Mouse (Mus musculus): ENCODE results near the gene BC025920. TPM values are rescaled to one million over a fixed set of nuclear protein-coding genes. Genes with fewer than 3 reads are reported as not detected.
"Not testable (repeated sequence)": the region's sequence is repeated elsewhere in the genome, so short reads cannot be mapped to it uniquely, and the experiment has no call there.

Gene BC025920
- polyA plus RNA-seq, 1 experiment from 2014 or later, result 1.9 TPM

- H3K4me2 ChIP-seq (ENCODE audit: low read depth, low read length), result peak overlapping the region; percentile 74; the same call in 1 of the 2 replicates
- H3K4me1 ChIP-seq (ENCODE audit: control insufficient read depth, insufficient read depth, low read length), result peaks cover 19% of the 10 kb centered on the region
- peak overlapping the region; percentile 69; the same call in 1 of the 2 replicates for H3K4me3 ChIP-seq (ENCODE audit: low read depth, low read length)
- WGBS, result 79% methylated on average over 8 of the region's 8 CpGs
- peak overlapping the region; percentile 18 for H3K9ac ChIP-seq (replicated peaks; ENCODE audit: low read depth, low read length)
- ATAC-seq (ENCODE audit: low read depth), result no peak
- peak overlapping the region; percentile 93; the same call in 1 of the 2 replicates for H3K27ac ChIP-seq (ENCODE audit: low read depth, low read length)
- H3K9me3 ChIP-seq (ENCODE audit: control insufficient read depth, low read length), result no peaks in the 10 kb centered on the region
- no peaks in the 10 kb centered on the region for H3K27me3 ChIP-seq (ENCODE audit: control insufficient read depth, insufficient read depth, low read length)
- no peaks in the 10 kb centered on the region for H3K36me3 ChIP-seq (ENCODE audit: control insufficient read depth, insufficient read depth, low read length)
Measured at GRCm38 (mm10) chr10:81641978-81642647, 36.0 kb downstream of the BC025920 start.

- Histone ChIP-seq H3K9ac (replicated peaks; ENCODE audit: low read depth, low read length) (peak overlapping the region; percentile 86), H3K27me3 (ENCODE audit: control insufficient read depth, insufficient read depth, low read length) (no peaks in the 10 kb centered on the region), H3K9me3 (ENCODE audit: control insufficient read depth, low read length) (no peaks in the 10 kb centered on the region), H3K27ac (ENCODE audit: low read depth, low read length) (peak overlapping the region; percentile 93), H3K36me3 (ENCODE audit: control insufficient read depth, insufficient read depth, low read length) (no peaks in the 10 kb centered on the region), H3K4me1 (ENCODE audit: control insufficient read depth, insufficient read depth, low read length) (peaks cover 19% of the 10 kb centered on the region), H3K4me3 (ENCODE audit: low read depth, low read length) (peak overlapping the region; percentile 69), H3K4me2 (ENCODE audit: low read depth, low read length) (peak overlapping the region; percentile 74)
- ATAC-seq (ENCODE audit: low read depth), result peak; percentile 58
- WGBS, result 20% methylated on average over 24 of the region's 24 CpGs
Measured at GRCm38 (mm10) chr10:81642648-81643448, 36.8 kb downstream of the BC025920 start.

- ATAC-seq (ENCODE audit: low read depth), result peak; percentile 88
- H3K9ac ChIP-seq (replicated peaks; ENCODE audit: low read depth, low read length), result peak overlapping the region; percentile 86
- H3K27me3 ChIP-seq (ENCODE audit: control insufficient read depth, insufficient read depth, low read length), result no peaks in the 10 kb centered on the region
- peaks cover 19% of the 10 kb centered on the region for H3K4me1 ChIP-seq (ENCODE audit: control insufficient read depth, insufficient read depth, low read length)
- H3K27ac ChIP-seq (ENCODE audit: low read depth, low read length), result peak overlapping the region; percentile 93
- under 1% methylated on average over 71 of the region's 75 CpGs for WGBS
- H3K4me3 ChIP-seq (ENCODE audit: low read depth, low read length), result peak overlapping the region; percentile 69
- H3K36me3 ChIP-seq (ENCODE audit: control insufficient read depth, insufficient read depth, low read length), result no peaks in the 10 kb centered on the region
- H3K4me2 ChIP-seq (ENCODE audit: low read depth, low read length), result peak overlapping the region; percentile 74
- H3K9me3 ChIP-seq (ENCODE audit: control insufficient read depth, low read length), result no peaks in the 10 kb centered on the region
Measured at GRCm38 (mm10) chr10:81643449-81644055, 37.5 kb downstream of the BC025920 start.

- Histone ChIP-seq H3K4me1 (ENCODE audit: control insufficient read depth, insufficient read depth, low read length) (peaks cover 19% of the 10 kb centered on the region), H3K4me2 (ENCODE audit: low read depth, low read length) (peak overlapping the region; percentile 74), H3K27me3 (ENCODE audit: control insufficient read depth, insufficient read depth, low read length) (no peaks in the 10 kb centered on the region), H3K9ac (replicated peaks; ENCODE audit: low read depth, low read length) (peak overlapping the region; percentile 86; the same call in 1 of the 2 replicates), H3K4me3 (ENCODE audit: low read depth, low read length) (peak overlapping the region; percentile 69), H3K27ac (ENCODE audit: low read depth, low read length) (peak overlapping the region; percentile 93), H3K36me3 (ENCODE audit: control insufficient read depth, insufficient read depth, low read length) (no peaks in the 10 kb centered on the region), H3K9me3 (ENCODE audit: control insufficient read depth, low read length) (no peaks in the 10 kb centered on the region)
- 64% methylated on average over 2 of the region's 2 CpGs for WGBS
- ATAC-seq (ENCODE audit: low read depth), result peak; percentile 21; the same call in 1 of the 2 replicates
Measured at GRCm38 (mm10) chr10:81644162-81644561, 38.1 kb downstream of the BC025920 start.

GRCm38 (mm10) chr10:81644716-81645115 lies 38.6 kb downstream of the BC025920 start:
- no peak for ATAC-seq (ENCODE audit: low read depth)
- WGBS, result 92% methylated on average over 18 of the region's 18 CpGs
- Histone ChIP-seq H3K27me3 (ENCODE audit: control insufficient read depth, insufficient read depth, low read length) (no peaks in the 10 kb centered on the region), H3K4me2 (ENCODE audit: low read depth, low read length) (no peak overlapping the region), H3K36me3 (ENCODE audit: control insufficient read depth, insufficient read depth, low read length) (no peaks in the 10 kb centered on the region), H3K9me3 (ENCODE audit: control insufficient read depth, low read length) (no peaks in the 10 kb centered on the region), H3K9ac (replicated peaks; ENCODE audit: low read depth, low read length) (0 out of 2 replicates have a peak overlapping the region, but pooled peaks have one; percentile 1), H3K4me1 (ENCODE audit: control insufficient read depth, insufficient read depth, low read length) (peaks cover 19% of the 10 kb centered on the region), H3K27ac (ENCODE audit: low read depth, low read length) (no peak overlapping the region), H3K4me3 (ENCODE audit: low read depth, low read length) (no peak overlapping the region)

- no peaks in the 10 kb centered on the region for H3K36me3 ChIP-seq (ENCODE audit: control insufficient read depth, insufficient read depth, low read length)
- no peak overlapping the region for H3K27ac ChIP-seq (ENCODE audit: low read depth, low read length)
- H3K4me2 ChIP-seq (ENCODE audit: low read depth, low read length), result no peak overlapping the region
- H3K27me3 ChIP-seq (ENCODE audit: control insufficient read depth, insufficient read depth, low read length), result no peaks in the 10 kb centered on the region
- no peak overlapping the region for H3K4me3 ChIP-seq (ENCODE audit: low read depth, low read length)
- 91% methylated on average over 4 of the region's 4 CpGs for WGBS
- ATAC-seq (ENCODE audit: low read depth), result no peak
- no peaks in the 10 kb centered on the region for H3K9me3 ChIP-seq (ENCODE audit: control insufficient read depth, low read length)
- H3K9ac ChIP-seq (replicated peaks; ENCODE audit: low read depth, low read length), result no peak overlapping the region
- H3K4me1 ChIP-seq (ENCODE audit: control insufficient read depth, insufficient read depth, low read length), result peaks cover 19% of the 10 kb centered on the region
Measured at GRCm38 (mm10) chr10:81645391-81645790, 39.3 kb downstream of the BC025920 start.

- Histone ChIP-seq H3K4me2 (ENCODE audit: low read depth, low read length) (no peak overlapping the region), H3K36me3 (ENCODE audit: control insufficient read depth, insufficient read depth, low read length) (no peaks in the 10 kb centered on the region), H3K4me3 (ENCODE audit: low read depth, low read length) (no peak overlapping the region), H3K9ac (replicated peaks; ENCODE audit: low read depth, low read length) (no peak overlapping the region), H3K9me3 (ENCODE audit: control insufficient read depth, low read length) (no peaks in the 10 kb centered on the region), H3K27ac (ENCODE audit: low read depth, low read length) (no peak overlapping the region), H3K4me1 (ENCODE audit: control insufficient read depth, insufficient read depth, low read length) (peaks cover 19% of the 10 kb centered on the region), H3K27me3 (ENCODE audit: control insufficient read depth, insufficient read depth, low read length) (no peaks in the 10 kb centered on the region)
- 81% methylated on average over 7 of the region's 7 CpGs for WGBS
- no peak for ATAC-seq (ENCODE audit: low read depth)
Measured at GRCm38 (mm10) chr10:81646015-81646555, 40.0 kb downstream of the BC025920 start.

- not testable (repeated sequence) for H3K36me3 ChIP-seq (ENCODE audit: control insufficient read depth, insufficient read depth, low read length); H3K9me3 ChIP-seq (ENCODE audit: control insufficient read depth, low read length); H3K27me3 ChIP-seq (ENCODE audit: control insufficient read depth, insufficient read depth, low read length); H3K4me1 ChIP-seq (ENCODE audit: control insufficient read depth, insufficient read depth, low read length)
- ATAC-seq (ENCODE audit: low read depth), result peak; percentile 96
- 2% methylated on average over 30 of the region's 52 CpGs for WGBS
- Histone ChIP-seq H3K4me2 (ENCODE audit: low read depth, low read length) (peak within 1 kb of the TSS; percentile 47), H3K4me3 (ENCODE audit: low read depth, low read length) (peak within 1 kb of the TSS; percentile 44), H3K9ac (replicated peaks; ENCODE audit: low read depth, low read length) (peak within 1 kb of the TSS; percentile 47), H3K27ac (ENCODE audit: low read depth, low read length) (peak within 1 kb of the TSS; percentile 67)
Measured at GRCm38 (mm10) chr10:81648803-81649775, 43.0 kb downstream of the BC025920 start, which contains the start of gene Gm10778. Gene Gm10778 (plus strand): TSS chr10:81649059.

Measured in neural tube, embryonic 14.5 days (tissue).